Mouse (Mus musculus) kidney, embryonic 15.5 days (tissue): ENCODE results near the gene Amd1. TPM values are rescaled to one million over a fixed set of nuclear protein-coding genes. Genes with fewer than 3 reads are reported as not detected.

Source experiments
- ATAC-seq: fragments of 200-750 bp; cut with Nextera tagmentation; replicated peaks from 2 replicates; pipeline ENCODE4 v1.8.0; 2017; ENCODE audit warnings: moderate TSS enrichment; ENCODE audit not compliant: low FRiP score
- H3K27ac ChIP-seq: fragments of 300-500 bp; sonication (generic); 2 replicates; pipeline ENCODE4 v1.5.1; 2015; ENCODE audit warnings: mild to moderate bottlenecking, inconsistent platforms
- H3K27me3 ChIP-seq: fragments of 300-500 bp; sonication (generic); 2 replicates; pipeline ENCODE4 v1.6.1; 2015; ENCODE audit warnings: inconsistent platforms
- H3K36me3 ChIP-seq: fragments of 300-500 bp; sonication (generic); 2 replicates; pipeline ENCODE4 v1.6.1; 2015; ENCODE audit warnings: inconsistent platforms
- H3K4me1 ChIP-seq: fragments of 300-500 bp; sonication (generic); 2 replicates; pipeline ENCODE4 v1.6.1; 2015; ENCODE audit warnings: inconsistent platforms
- H3K4me2 ChIP-seq: fragments of 300-500 bp; sonication (generic); 2 replicates; pipeline ENCODE4 v1.6.1; 2015; ENCODE audit warnings: moderate library complexity, mild to moderate bottlenecking, inconsistent platforms
- H3K4me3 ChIP-seq: fragments of 300-500 bp; sonication (generic); replicated peaks from 2 replicates; pipeline ENCODE4 v1.5.1; 2015; ENCODE audit warnings: mild to moderate bottlenecking, inconsistent platforms
- H3K9ac ChIP-seq: fragments of 300-500 bp; sonication (generic); 2 replicates; pipeline ENCODE4 v1.6.1; 2015; ENCODE audit warnings: mild to moderate bottlenecking, inconsistent platforms
- H3K9me3 ChIP-seq: fragments of 300-500 bp; sonication (generic); replicated peaks from 2 replicates; pipeline ENCODE4 v1.6.1; 2016; ENCODE audit warnings: inconsistent platforms
- WGBS: fragments of 180-500 bp; shearing (Covaris S2); methylation state at CpG from one replicate; pipeline ENCODE4 v1.1.7; 2015; ENCODE audit warnings: mixed read lengths; 5-methylcytosine and 5-hydroxymethylcytosine counted together
- polyA plus RNA-seq: library from polyadenylated mRNA; unstranded; fragments of >200 nt; fragmentation: Nextera tagmentation; extraction: Ambion mirVana; gene quantifications from 2 replicates; pipeline ENCODE4 v1.2.1, GENCODE M21; 2015

Gene Amd1
- polyA plus RNA-seq, 1 experiment from 2014 or later: 64.6 TPM

GRCm38 (mm10) chr10:40286767-40287166, 15.2 kb downstream of the Amd1 start:
- H3K9me3 ChIP-seq: no peaks in the 10 kb centered on the region
- H3K4me1 ChIP-seq: no peaks in the 10 kb centered on the region
- H3K4me3 ChIP-seq: no peak overlapping the region
- H3K27me3 ChIP-seq: no peaks in the 10 kb centered on the region
- H3K4me2 ChIP-seq: no peak overlapping the region
- WGBS: 88% methylated on average over 1 of the region's 1 CpGs
- H3K36me3 ChIP-seq: peaks cover 47% of the 10 kb centered on the region
- no peak overlapping the region for H3K27ac ChIP-seq
- H3K9ac ChIP-seq: no peak overlapping the region
- no peak for ATAC-seq

GRCm38 (mm10) chr10:40285571-40285970, 16.4 kb downstream of the Amd1 start:
- Histone ChIP-seq H3K4me3 (no peak overlapping the region), H3K9ac (no peak overlapping the region), H3K27me3 (no peaks in the 10 kb centered on the region), H3K4me2 (no peak overlapping the region), H3K36me3 (peaks cover 35% of the 10 kb centered on the region), H3K27ac (no peak overlapping the region), H3K9me3 (no peaks in the 10 kb centered on the region), H3K4me1 (no peaks in the 10 kb centered on the region)
- ATAC-seq: no peak
- WGBS: 82% methylated on average over 1 of the region's 1 CpGs

- ATAC-seq: 0 out of 2 replicates have a peak, but pooled peaks have one; percentile 18
- no peak overlapping the region for H3K9ac ChIP-seq
- 91% methylated on average over 3 of the region's 3 CpGs for WGBS
- H3K27me3 ChIP-seq: no peaks in the 10 kb centered on the region
- no peak overlapping the region for H3K27ac ChIP-seq
- no peaks in the 10 kb centered on the region for H3K9me3 ChIP-seq
- no peak overlapping the region for H3K4me2 ChIP-seq
- H3K4me3 ChIP-seq: no peak overlapping the region
- peaks cover 29% of the 10 kb centered on the region for H3K36me3 ChIP-seq
- no peaks in the 10 kb centered on the region for H3K4me1 ChIP-seq
These were observed 17.0 kb downstream of the Amd1 start for GRCm38 (mm10) chr10:40284997-40285396.

GRCm38 (mm10) chr10:40284179-40284831, 17.7 kb downstream of the Amd1 start:
- Histone ChIP-seq H3K27ac (no peak overlapping the region), H3K9ac (no peak overlapping the region), H3K36me3 (peaks cover 24% of the 10 kb centered on the region), H3K4me2 (no peak overlapping the region), H3K4me3 (no peak overlapping the region), H3K27me3 (no peaks in the 10 kb centered on the region), H3K9me3 (no peaks in the 10 kb centered on the region), H3K4me1 (no peaks in the 10 kb centered on the region)
- 72% methylated on average over 10 of the region's 10 CpGs for WGBS
- ATAC-seq: 0 out of 2 replicates have a peak, but pooled peaks have one; percentile 46

- H3K9ac ChIP-seq: no peak overlapping the region
- peaks cover 23% of the 10 kb centered on the region for H3K36me3 ChIP-seq
- no peaks in the 10 kb centered on the region for H3K27me3 ChIP-seq
- WGBS: 92% methylated on average over 9 of the region's 9 CpGs
- H3K4me3 ChIP-seq: no peak overlapping the region
- no peak overlapping the region for H3K27ac ChIP-seq
- ATAC-seq: no peak
- H3K4me1 ChIP-seq: no peaks in the 10 kb centered on the region
- H3K4me2 ChIP-seq: no peak overlapping the region
- no peaks in the 10 kb centered on the region for H3K9me3 ChIP-seq
These were observed 18.4 kb downstream of the Amd1 start for GRCm38 (mm10) chr10:40283636-40284035.

GRCm38 (mm10) chr10:40281565-40281964, 20.4 kb downstream of the Amd1 start:
- Histone ChIP-seq H3K4me2 (no peak overlapping the region), H3K4me1 (no peaks in the 10 kb centered on the region), H3K9me3 (no peaks in the 10 kb centered on the region), H3K36me3 (peaks cover 16% of the 10 kb centered on the region), H3K27ac (no peak overlapping the region), H3K27me3 (no peaks in the 10 kb centered on the region), H3K9ac (no peak overlapping the region), H3K4me3 (no peak overlapping the region)
- 96% methylated on average over 2 of the region's 2 CpGs for WGBS
- no peak for ATAC-seq

- no peak overlapping the region for H3K4me2 ChIP-seq
- no peaks in the 10 kb centered on the region for H3K9me3 ChIP-seq
- H3K4me1 ChIP-seq: no peaks in the 10 kb centered on the region
- ATAC-seq: no peak
- H3K27ac ChIP-seq: no peak overlapping the region
- 65% methylated on average over 5 of the region's 5 CpGs for WGBS
- no peaks in the 10 kb centered on the region for H3K36me3 ChIP-seq
- no peaks in the 10 kb centered on the region for H3K27me3 ChIP-seq
- no peak overlapping the region for H3K4me3 ChIP-seq
- H3K9ac ChIP-seq: no peak overlapping the region
These were observed 23.7 kb downstream of the Amd1 start for GRCm38 (mm10) chr10:40278317-40278716.

GRCm38 (mm10) chr10:40275991-40276390, 26.0 kb downstream of the Amd1 start:
- Histone ChIP-seq H3K9ac (no peak overlapping the region), H3K27ac (no peak overlapping the region), H3K27me3 (no peaks in the 10 kb centered on the region), H3K9me3 (no peaks in the 10 kb centered on the region), H3K4me2 (no peak overlapping the region), H3K4me3 (no peak overlapping the region), H3K36me3 (no peaks in the 10 kb centered on the region), H3K4me1 (no peaks in the 10 kb centered on the region)
- no peak for ATAC-seq
- 69% methylated on average over 7 of the region's 7 CpGs for WGBS

GRCm38 (mm10) chr10:40273938-40274337, 28.0 kb downstream of the Amd1 start:
- no peaks in the 10 kb centered on the region for H3K36me3 ChIP-seq
- H3K27me3 ChIP-seq: no peaks in the 10 kb centered on the region
- WGBS: 79% methylated on average over 5 of the region's 5 CpGs
- no peaks in the 10 kb centered on the region for H3K4me1 ChIP-seq
- ATAC-seq: no peak; the same call in 1 of the 2 replicates
- H3K27ac ChIP-seq: no peak overlapping the region
- no peak overlapping the region for H3K4me2 ChIP-seq
- no peak overlapping the region for H3K9ac ChIP-seq
- no peak overlapping the region for H3K4me3 ChIP-seq
- no peaks in the 10 kb centered on the region for H3K9me3 ChIP-seq

GRCm38 (mm10) chr10:40271216-40271615, 30.8 kb downstream of the Amd1 start:
- H3K27ac ChIP-seq: no peak overlapping the region
- H3K4me1 ChIP-seq: no peaks in the 10 kb centered on the region
- WGBS: 82% methylated on average over 3 of the region's 3 CpGs
- no peaks in the 10 kb centered on the region for H3K9me3 ChIP-seq
- no peak overlapping the region for H3K4me3 ChIP-seq
- no peak for ATAC-seq
- no peak overlapping the region for H3K4me2 ChIP-seq
- no peak overlapping the region for H3K9ac ChIP-seq
- no peaks in the 10 kb centered on the region for H3K36me3 ChIP-seq
- H3K27me3 ChIP-seq: no peaks in the 10 kb centered on the region

GRCm38 (mm10) chr10:40264920-40265319, 37.1 kb downstream of the Amd1 start:
- Histone ChIP-seq H3K27me3 (no peaks in the 10 kb centered on the region), H3K4me1 (peaks cover 6% of the 10 kb centered on the region; the same call in 1 of the 2 replicates), H3K9ac (no peak overlapping the region), H3K36me3 (no peaks in the 10 kb centered on the region), H3K4me2 (no peak overlapping the region), H3K4me3 (no peak overlapping the region), H3K27ac (no peak overlapping the region), H3K9me3 (no peaks in the 10 kb centered on the region)
- WGBS: 87% methylated on average over 3 of the region's 3 CpGs
- no peak for ATAC-seq

- Histone ChIP-seq H3K9me3 (no peaks in the 10 kb centered on the region), H3K4me3 (no peak overlapping the region), H3K36me3 (no peaks in the 10 kb centered on the region), H3K27ac (no peak overlapping the region), H3K4me1 (peaks cover 12% of the 10 kb centered on the region; the same call in 1 of the 2 replicates), H3K9ac (no peak overlapping the region), H3K4me2 (no peak overlapping the region), H3K27me3 (no peaks in the 10 kb centered on the region)
- WGBS: 87% methylated on average over 4 of the region's 4 CpGs
- no peak for ATAC-seq
These were observed 38.3 kb downstream of the Amd1 start for GRCm38 (mm10) chr10:40263691-40264090.

- Histone ChIP-seq H3K27ac (no peak overlapping the region), H3K9me3 (no peaks in the 10 kb centered on the region), H3K4me2 (no peak overlapping the region), H3K36me3 (no peaks in the 10 kb centered on the region), H3K9ac (no peak overlapping the region), H3K4me3 (no peak overlapping the region), H3K27me3 (no peaks in the 10 kb centered on the region), H3K4me1 (peaks cover 14% of the 10 kb centered on the region; the same call in 1 of the 2 replicates)
- 90% methylated on average over 6 of the region's 6 CpGs for WGBS
- ATAC-seq: no peak
These were observed 39.8 kb downstream of the Amd1 start for GRCm38 (mm10) chr10:40262200-40262599.
